In genomic region chr3:60576366-60577046, GRCm38 (mm10) we compare ENCODE assay signal across 9 mouse cellular contexts.
DNase-seq lines count a peak whose midpoint lies in the region; ATAC-seq lines count a peak whose summit lies in the region.
"Had no signal": no experiment of that assay in that cellular context is flagged by ENCODE, and none has a peak within 500 bp of the region (broad histone marks: within the 10 kb centered on the region; RNA-seq: fewer than 3 reads in every experiment).

No protein-coding gene starts in this region.

- WGBS in hindbrain, embryonic 14.5 days = 60% methylated on average over 9 of the region's 9 CpGs
- WGBS in hindbrain, embryonic 11.5 days = 82% methylated on average over 9 of the region's 9 CpGs
- WGBS in midbrain, embryonic 16.5 days = 49% methylated on average over 9 of the region's 9 CpGs
- WGBS in midbrain, embryonic 13.5 days = 75% methylated on average over 9 of the region's 9 CpGs
- WGBS in intestine, embryonic 16.5 days = 29% methylated on average over 9 of the region's 9 CpGs

- peaks cover 11% of the 10 kb centered on the region; the same call in 1 of the 2 replicates for H3K4me1 ChIP-seq in hindbrain, embryonic 14.5 days (replicated peaks; ENCODE audit: control insufficient read depth, insufficient read depth, low read length)
- no peaks in the 10 kb centered on the region for H3K4me1 ChIP-seq in hindbrain, embryonic 11.5 days (replicated peaks; ENCODE audit: control insufficient read depth, insufficient read depth, low read length)
- H3K4me1 ChIP-seq in midbrain, embryonic 16.5 days (ENCODE audit: control insufficient read depth, insufficient read depth, low read length) = peaks cover 13% of the 10 kb centered on the region
- H3K4me1 ChIP-seq in midbrain, embryonic 13.5 days (replicated peaks) = peaks cover 16% of the 10 kb centered on the region
- peaks cover 26% of the 10 kb centered on the region for H3K4me1 ChIP-seq in intestine, embryonic 16.5 days (ENCODE audit: control insufficient read depth, insufficient read depth, low read length)

- H3K4me2 ChIP-seq in hindbrain, embryonic 14.5 days (replicated peaks) = no peak overlapping the region
- H3K4me2 ChIP-seq in hindbrain, embryonic 11.5 days (replicated peaks; ENCODE audit: low read depth, low read length) = no peak overlapping the region
- peak overlapping the region; percentile 32 for H3K4me2 ChIP-seq in midbrain, embryonic 16.5 days (ENCODE audit: low read length)
- H3K4me2 ChIP-seq in midbrain, embryonic 13.5 days (replicated peaks) = no peak overlapping the region
- no peak overlapping the region for H3K4me2 ChIP-seq in intestine, embryonic 16.5 days (ENCODE audit: low read depth, low read length)

- no peaks in the 10 kb centered on the region for H3K9me3 ChIP-seq in hindbrain, embryonic 14.5 days (ENCODE audit: control insufficient read depth, low read length)
- H3K9me3 ChIP-seq in hindbrain, embryonic 11.5 days (ENCODE audit: control insufficient read depth, low read length) = no peaks in the 10 kb centered on the region
- H3K9me3 ChIP-seq in midbrain, embryonic 16.5 days (replicated peaks; ENCODE audit: control insufficient read depth, low read length, poor library complexity, severe bottlenecking) = no peaks in the 10 kb centered on the region
- H3K9me3 ChIP-seq in midbrain, embryonic 13.5 days = no peaks in the 10 kb centered on the region
- H3K9me3 ChIP-seq in intestine, embryonic 16.5 days (ENCODE audit: control insufficient read depth, low read length) = no peaks in the 10 kb centered on the region

- H3K4me3 ChIP-seq in hindbrain, embryonic 14.5 days (replicated peaks; ENCODE audit: low read length) = no peak overlapping the region
- H3K4me3 ChIP-seq in hindbrain, embryonic 11.5 days (ENCODE audit: low read depth, low read length) = no peak overlapping the region
- no peak overlapping the region for H3K4me3 ChIP-seq in midbrain, embryonic 16.5 days (ENCODE audit: low read depth, low read length)
- H3K4me3 ChIP-seq in midbrain, embryonic 13.5 days (replicated peaks) = no peak overlapping the region
- H3K4me3 ChIP-seq in intestine, embryonic 16.5 days (ENCODE audit: low read length) = no peak overlapping the region

- H3K9ac ChIP-seq in hindbrain, embryonic 14.5 days = no peak overlapping the region
- H3K9ac ChIP-seq in hindbrain, embryonic 11.5 days (ENCODE audit: low read depth, low read length) = no peak overlapping the region
- H3K9ac ChIP-seq in midbrain, embryonic 16.5 days (ENCODE audit: low read depth, low read length) = no peak overlapping the region
- H3K9ac ChIP-seq in midbrain, embryonic 13.5 days (replicated peaks) = no peak overlapping the region
- no peak overlapping the region for H3K9ac ChIP-seq in intestine, embryonic 16.5 days (ENCODE audit: low read depth, low read length)
- H3K9ac ChIP-seq: liver, embryonic 14.5 days had no signal

- no peak for DNase-seq in hindbrain, embryonic 14.5 days (ENCODE audit: low spot score)
- no peak for DNase-seq in hindbrain, embryonic 11.5 days (ENCODE audit: low spot score)
- no peak for DNase-seq in retina, embryonic 14.5 days (ENCODE audit: low spot score)
- no peak for DNase-seq in left cerebral cortex, postnatal 4 days
- no peak for DNase-seq in urinary bladder, postnatal 14 days (ENCODE audit: low spot score)

- no peak for ATAC-seq in hindbrain, embryonic 14.5 days (ENCODE audit: low FRiP score)
- no peak for ATAC-seq in hindbrain, embryonic 11.5 days (ENCODE audit: low FRiP score)
- ATAC-seq in midbrain, embryonic 16.5 days = peak; percentile 54; the same call in 1 of the 2 replicates
- ATAC-seq in midbrain, embryonic 13.5 days = no peak
- ATAC-seq in intestine, embryonic 16.5 days = peak; percentile 50; the same call in 1 of the 2 replicates

- H3K27me3 ChIP-seq in hindbrain, embryonic 14.5 days (ENCODE audit: control insufficient read depth, insufficient read depth, low read length) = no peaks in the 10 kb centered on the region
- H3K27me3 ChIP-seq in hindbrain, embryonic 11.5 days (ENCODE audit: control insufficient read depth, insufficient read depth, low read length) = no peaks in the 10 kb centered on the region
- H3K27me3 ChIP-seq in midbrain, embryonic 16.5 days (ENCODE audit: control insufficient read depth, insufficient read depth, low read depth, low read length) = no peaks in the 10 kb centered on the region
- H3K27me3 ChIP-seq in midbrain, embryonic 13.5 days = no peaks in the 10 kb centered on the region
- H3K27me3 ChIP-seq in intestine, embryonic 16.5 days (replicated peaks; ENCODE audit: control insufficient read depth, insufficient read depth, low read length) = no peaks in the 10 kb centered on the region

- intact Hi-C loops in left cerebral cortex, postnatal 4 days (cut with DNase I) = no loop called here

- H3K27ac ChIP-seq in hindbrain, embryonic 14.5 days = peak overlapping the region; percentile 43; the same call in 1 of the 2 replicates
- no peak overlapping the region for H3K27ac ChIP-seq in hindbrain, embryonic 11.5 days (ENCODE audit: low read depth, low read length)
- peak overlapping the region; percentile 63 for H3K27ac ChIP-seq in midbrain, embryonic 16.5 days (ENCODE audit: low read length)
- H3K27ac ChIP-seq in midbrain, embryonic 13.5 days = no peak overlapping the region
- H3K27ac ChIP-seq in intestine, embryonic 16.5 days (ENCODE audit: low read length) = no peak overlapping the region
- H3K27ac ChIP-seq: liver, embryonic 14.5 days had no signal

- no peaks in the 10 kb centered on the region for H3K36me3 ChIP-seq in hindbrain, embryonic 14.5 days (replicated peaks; ENCODE audit: control insufficient read depth, insufficient read depth)
- no peaks in the 10 kb centered on the region for H3K36me3 ChIP-seq in hindbrain, embryonic 11.5 days (ENCODE audit: control insufficient read depth, insufficient read depth, low read length)
- no peaks in the 10 kb centered on the region for H3K36me3 ChIP-seq in midbrain, embryonic 16.5 days (ENCODE audit: control insufficient read depth, insufficient read depth, low read length)
- no peaks in the 10 kb centered on the region for H3K36me3 ChIP-seq in midbrain, embryonic 13.5 days
- no peaks in the 10 kb centered on the region for H3K36me3 ChIP-seq in intestine, embryonic 16.5 days (ENCODE audit: control insufficient read depth, insufficient read depth, low read length)

Comparison
In these comparisons a context has a peak if more than half of its experiments do, and no peak if none do; other contexts are left out.
1. ATAC-seq: peak in midbrain, embryonic 16.5 days (single experiment) and intestine, embryonic 16.5 days (single experiment); none in hindbrain, embryonic 14.5 days (single experiment), hindbrain, embryonic 11.5 days (single experiment) and midbrain, embryonic 13.5 days (single experiment).
2. H3K27ac ChIP-seq: peak in hindbrain, embryonic 14.5 days (single experiment) and midbrain, embryonic 16.5 days (single experiment); none in hindbrain, embryonic 11.5 days (single experiment), midbrain, embryonic 13.5 days (single experiment) and intestine, embryonic 16.5 days (single experiment).